Mouse (Mus musculus): ENCODE results near the gene Plekhf1. TPM values are rescaled to one million over a fixed set of nuclear protein-coding genes. Genes with fewer than 3 reads are reported as not detected.

Plekhf1 gene
- polyA plus RNA-seq, 1 experiment from 2014 or later: 5.4 TPM

- Histone ChIP-seq H3K4me3 (peak overlapping the region; percentile 69), H3K4me2 (peak overlapping the region; percentile 84), H3K27ac (peak overlapping the region; percentile 91), H3K9me3 (no peaks in the 10 kb centered on the region), H3K27me3 (no peaks in the 10 kb centered on the region), H3K4me1 (peaks cover 23% of the 10 kb centered on the region), H3K36me3 (no peaks in the 10 kb centered on the region), H3K9ac (peak overlapping the region; percentile 65)
- peak; percentile 87 for ATAC-seq (ENCODE audit: insufficient number of reproducible peaks, low FRiP score, low TSS enrichment, low read depth)
- WGBS: 5% methylated on average over 36 of the region's 36 CpGs
Observed at GRCm38 (mm10) chr7:38183709-38184417, 44.0 kb downstream of the Plekhf1 start.

GRCm38 (mm10) chr7:38182962-38183687 is 44.7 kb downstream of the Plekhf1 start, which contains the start of gene 1600014C10Rik:
Gene 1600014C10Rik, plus strand, starts transcription at chr7:38183217.
- 4% methylated on average over 28 of the region's 28 CpGs for WGBS
- Histone ChIP-seq H3K9me3 (no peaks in the 10 kb centered on the region), H3K27ac (peak within 1 kb of the TSS; percentile 91), H3K4me2 (peak within 1 kb of the TSS; percentile 84), H3K27me3 (no peaks in the 10 kb centered on the region), H3K9ac (peak within 1 kb of the TSS; percentile 65), H3K4me3 (peak within 1 kb of the TSS; percentile 69), H3K4me1 (peaks cover 23% of the 10 kb centered on the region), H3K36me3 (no peaks in the 10 kb centered on the region)
- ATAC-seq (ENCODE audit: insufficient number of reproducible peaks, low FRiP score, low TSS enrichment, low read depth): peak; percentile 44; the same call in 1 of the 2 replicates

GRCm38 (mm10) chr7:38182596-38182961 is 45.2 kb downstream of the Plekhf1 start:
- peak overlapping the region; percentile 84 for H3K4me2 ChIP-seq
- H3K4me3 ChIP-seq: peak overlapping the region; percentile 69
- peaks cover 23% of the 10 kb centered on the region for H3K4me1 ChIP-seq
- ATAC-seq (ENCODE audit: insufficient number of reproducible peaks, low FRiP score, low TSS enrichment, low read depth): no peak
- H3K9ac ChIP-seq: peak overlapping the region; percentile 65; the same call in 1 of the 2 replicates
- H3K27me3 ChIP-seq: no peaks in the 10 kb centered on the region
- H3K27ac ChIP-seq: peak overlapping the region; percentile 91
- H3K9me3 ChIP-seq: no peaks in the 10 kb centered on the region
- H3K36me3 ChIP-seq: no peaks in the 10 kb centered on the region
- 1% methylated on average over 11 of the region's 11 CpGs for WGBS

- no peaks in the 10 kb centered on the region for H3K27me3 ChIP-seq
Observed at GRCm38 (mm10) chr7:38181366-38181765, 46.5 kb downstream of the Plekhf1 start.

GRCm38 (mm10) chr7:38179896-38180295 is 47.9 kb downstream of the Plekhf1 start:
- WGBS: 61% methylated on average over 3 of the region's 3 CpGs
- ATAC-seq (ENCODE audit: insufficient number of reproducible peaks, low FRiP score, low TSS enrichment, low read depth): no peak
- no peaks in the 10 kb centered on the region for H3K36me3 ChIP-seq

More at GRCm38 (mm10) chr7:38181366-38181765, 46.5 kb downstream of the Plekhf1 start:
- Histone ChIP-seq H3K4me2 (no peak overlapping the region), H3K4me3 (no peak overlapping the region), H3K27ac (no peak overlapping the region), H3K9me3 (no peaks in the 10 kb centered on the region), H3K36me3 (no peaks in the 10 kb centered on the region), H3K4me1 (peaks cover 23% of the 10 kb centered on the region), H3K9ac (no peak overlapping the region)
- 79% methylated on average over 2 of the region's 2 CpGs for WGBS
- no peak for ATAC-seq (ENCODE audit: insufficient number of reproducible peaks, low FRiP score, low TSS enrichment, low read depth)

GRCm38 (mm10) chr7:38176056-38176455 is 51.8 kb downstream of the Plekhf1 start:
- H3K4me1 ChIP-seq: peaks cover 9% of the 10 kb centered on the region
- H3K9me3 ChIP-seq: no peaks in the 10 kb centered on the region
- H3K36me3 ChIP-seq: no peaks in the 10 kb centered on the region
- ATAC-seq (ENCODE audit: insufficient number of reproducible peaks, low FRiP score, low TSS enrichment, low read depth): no peak
- 0 out of 2 replicates have a peak, but pooled peaks cover 4% of the 10 kb centered on the region for H3K27me3 ChIP-seq
- no peak overlapping the region for H3K4me3 ChIP-seq
- H3K27ac ChIP-seq: no peak overlapping the region
- 77% methylated on average over 3 of the region's 3 CpGs for WGBS
- no peak overlapping the region for H3K9ac ChIP-seq
- H3K4me2 ChIP-seq: no peak overlapping the region

More at GRCm38 (mm10) chr7:38179896-38180295, 47.9 kb downstream of the Plekhf1 start:
- H3K4me2 ChIP-seq: no peak overlapping the region
- H3K27ac ChIP-seq: no peak overlapping the region
- H3K9me3 ChIP-seq: no peaks in the 10 kb centered on the region
- no peak overlapping the region for H3K9ac ChIP-seq
- no peak overlapping the region for H3K4me3 ChIP-seq
- H3K4me1 ChIP-seq: peaks cover 20% of the 10 kb centered on the region
- 0 out of 2 replicates have a peak, but pooled peaks cover 1% of the 10 kb centered on the region for H3K27me3 ChIP-seq

GRCm38 (mm10) chr7:38174321-38175148 is 53.3 kb downstream of the Plekhf1 start:
- Histone ChIP-seq H3K4me2 (peak overlapping the region; percentile 49), H3K36me3 (no peaks in the 10 kb centered on the region), H3K4me1 (peaks cover 9% of the 10 kb centered on the region), H3K27me3 (0 out of 2 replicates have a peak, but pooled peaks cover 4% of the 10 kb centered on the region), H3K27ac (no peak overlapping the region), H3K9ac (no peak overlapping the region), H3K9me3 (no peaks in the 10 kb centered on the region), H3K4me3 (peak overlapping the region; percentile 28)
- no peak for ATAC-seq (ENCODE audit: insufficient number of reproducible peaks, low FRiP score, low TSS enrichment, low read depth)
- 16% methylated on average over 31 of the region's 31 CpGs for WGBS

GRCm38 (mm10) chr7:38173871-38174270 is 53.9 kb downstream of the Plekhf1 start:
- H3K9me3 ChIP-seq: no peaks in the 10 kb centered on the region
- H3K4me3 ChIP-seq: peak overlapping the region; percentile 28
- 28% methylated on average over 14 of the region's 14 CpGs for WGBS
- peak overlapping the region; percentile 49 for H3K4me2 ChIP-seq
- H3K27me3 ChIP-seq: 0 out of 2 replicates have a peak, but pooled peaks cover 4% of the 10 kb centered on the region
- H3K9ac ChIP-seq: no peak overlapping the region
- H3K36me3 ChIP-seq: no peaks in the 10 kb centered on the region
- peaks cover 9% of the 10 kb centered on the region for H3K4me1 ChIP-seq
- H3K27ac ChIP-seq: no peak overlapping the region
- ATAC-seq (ENCODE audit: insufficient number of reproducible peaks, low FRiP score, low TSS enrichment, low read depth): no peak

GRCm38 (mm10) chr7:38167724-38168141 is 60.1 kb downstream of the Plekhf1 start:
- 9% methylated on average over 11 of the region's 11 CpGs for WGBS
- no peak overlapping the region for H3K9ac ChIP-seq
- no peaks in the 10 kb centered on the region for H3K36me3 ChIP-seq
- no peak overlapping the region for H3K27ac ChIP-seq
- no peaks in the 10 kb centered on the region for H3K27me3 ChIP-seq
- H3K4me2 ChIP-seq: peak overlapping the region; percentile 29; the same call in 1 of the 2 replicates
- no peaks in the 10 kb centered on the region for H3K9me3 ChIP-seq
- ATAC-seq (ENCODE audit: insufficient number of reproducible peaks, low FRiP score, low TSS enrichment, low read depth): no peak
- peaks cover 6% of the 10 kb centered on the region for H3K4me1 ChIP-seq
- H3K4me3 ChIP-seq: no peak overlapping the region

Measured in limb, embryonic 15.5 days (tissue).